Mouse (Mus musculus): Measurements from ENCODE around the gene Myh9. TPM values are rescaled to one million over a fixed set of nuclear protein-coding genes. Genes with fewer than 3 reads are reported as not detected.
"Not testable (repeated sequence)": the region's sequence is repeated elsewhere in the genome, so short reads cannot be mapped to it uniquely, and the experiment has no call there.

The Myh9 gene
- polyA plus RNA-seq, 1 experiment from 2014 or later: 53.7 TPM

GRCm38 (mm10) chr15:77874807-77875206 is 32.8 kb upstream of the Myh9 start:
- 89% methylated on average over 9 of the region's 9 CpGs for WGBS
- DNase-seq (ENCODE audit: low spot score) (no peak), ATAC-seq (ENCODE audit: low read depth) (no peak)
- Histone ChIP-seq H3K4me1 (ENCODE audit: control insufficient read depth, insufficient read depth, low read length) (no peaks in the 10 kb centered on the region), H3K36me3 (ENCODE audit: control insufficient read depth, insufficient read depth, low read length) (no peaks in the 10 kb centered on the region), H3K9me3 (ENCODE audit: control insufficient read depth, low read length) (no peaks in the 10 kb centered on the region), H3K27ac (replicated peaks; ENCODE audit: low read depth, low read length) (no peak overlapping the region), H3K27me3 (replicated peaks; ENCODE audit: control insufficient read depth, insufficient read depth, low read length) (no peaks in the 10 kb centered on the region), H3K9ac (ENCODE audit: low read depth, low read length) (no peak overlapping the region), H3K4me2 (ENCODE audit: low read depth, low read length) (no peak overlapping the region), H3K4me3 (ENCODE audit: low read depth, low read length) (no peak overlapping the region)

GRCm38 (mm10) chr15:77874310-77874709 is 32.3 kb upstream of the Myh9 start:
- H3K27ac ChIP-seq (replicated peaks; ENCODE audit: low read depth, low read length): no peak overlapping the region
- H3K27me3 ChIP-seq (replicated peaks; ENCODE audit: control insufficient read depth, insufficient read depth, low read length): no peaks in the 10 kb centered on the region
- no peaks in the 10 kb centered on the region for H3K36me3 ChIP-seq (ENCODE audit: control insufficient read depth, insufficient read depth, low read length)
- H3K9me3 ChIP-seq (ENCODE audit: control insufficient read depth, low read length): no peaks in the 10 kb centered on the region
- ATAC-seq (ENCODE audit: low read depth) (no peak), DNase-seq (ENCODE audit: low spot score) (no peak)
- no peak overlapping the region for H3K9ac ChIP-seq (ENCODE audit: low read depth, low read length)
- WGBS: 60% methylated on average over 4 of the region's 4 CpGs
- no peak overlapping the region for H3K4me3 ChIP-seq (ENCODE audit: low read depth, low read length)
- H3K4me2 ChIP-seq (ENCODE audit: low read depth, low read length): no peak overlapping the region
- no peaks in the 10 kb centered on the region for H3K4me1 ChIP-seq (ENCODE audit: control insufficient read depth, insufficient read depth, low read length)

GRCm38 (mm10) chr15:77873564-77873963 is 31.6 kb upstream of the Myh9 start:
- Histone ChIP-seq H3K36me3 (ENCODE audit: control insufficient read depth, insufficient read depth, low read length) (no peaks in the 10 kb centered on the region), H3K4me2 (ENCODE audit: low read depth, low read length) (no peak overlapping the region), H3K27ac (replicated peaks; ENCODE audit: low read depth, low read length) (no peak overlapping the region), H3K27me3 (replicated peaks; ENCODE audit: control insufficient read depth, insufficient read depth, low read length) (no peaks in the 10 kb centered on the region), H3K9me3 (ENCODE audit: control insufficient read depth, low read length) (no peaks in the 10 kb centered on the region), H3K4me1 (ENCODE audit: control insufficient read depth, insufficient read depth, low read length) (no peaks in the 10 kb centered on the region), H3K9ac (ENCODE audit: low read depth, low read length) (no peak overlapping the region), H3K4me3 (ENCODE audit: low read depth, low read length) (no peak overlapping the region)
- DNase-seq (ENCODE audit: low spot score) (no peak), ATAC-seq (ENCODE audit: low read depth) (no peak)
- WGBS: 70% methylated on average over 2 of the region's 2 CpGs

GRCm38 (mm10) chr15:77872996-77873395 is 31.0 kb upstream of the Myh9 start:
- no peak overlapping the region for H3K4me3 ChIP-seq (ENCODE audit: low read depth, low read length)
- no peaks in the 10 kb centered on the region for H3K36me3 ChIP-seq (ENCODE audit: control insufficient read depth, insufficient read depth, low read length)
- H3K27me3 ChIP-seq (replicated peaks; ENCODE audit: control insufficient read depth, insufficient read depth, low read length): no peaks in the 10 kb centered on the region
- no peak overlapping the region for H3K4me2 ChIP-seq (ENCODE audit: low read depth, low read length)
- no peak overlapping the region for H3K9ac ChIP-seq (ENCODE audit: low read depth, low read length)
- H3K9me3 ChIP-seq (ENCODE audit: control insufficient read depth, low read length): no peaks in the 10 kb centered on the region
- H3K4me1 ChIP-seq (ENCODE audit: control insufficient read depth, insufficient read depth, low read length): no peaks in the 10 kb centered on the region
- 83% methylated on average over 3 of the region's 3 CpGs for WGBS
- H3K27ac ChIP-seq (replicated peaks; ENCODE audit: low read depth, low read length): no peak overlapping the region
- no peak for ATAC-seq (ENCODE audit: low read depth)
- DNase-seq (ENCODE audit: low spot score): no peak

GRCm38 (mm10) chr15:77868340-77868739 is 26.4 kb upstream of the Myh9 start:
- Histone ChIP-seq H3K4me2 (ENCODE audit: low read depth, low read length) (no peak overlapping the region), H3K27me3 (replicated peaks; ENCODE audit: control insufficient read depth, insufficient read depth, low read length) (no peaks in the 10 kb centered on the region), H3K36me3 (ENCODE audit: control insufficient read depth, insufficient read depth, low read length) (no peaks in the 10 kb centered on the region), H3K9ac (ENCODE audit: low read depth, low read length) (no peak overlapping the region), H3K4me1 (ENCODE audit: control insufficient read depth, insufficient read depth, low read length) (no peaks in the 10 kb centered on the region), H3K27ac (replicated peaks; ENCODE audit: low read depth, low read length) (no peak overlapping the region), H3K4me3 (ENCODE audit: low read depth, low read length) (no peak overlapping the region), H3K9me3 (ENCODE audit: control insufficient read depth, low read length) (no peaks in the 10 kb centered on the region)
- DNase-seq (ENCODE audit: low spot score): no peak
- no peak for ATAC-seq (ENCODE audit: low read depth)
- WGBS: 89% methylated on average over 5 of the region's 5 CpGs

- not testable (repeated sequence) for H3K9ac ChIP-seq (ENCODE audit: low read depth, low read length); ATAC-seq (ENCODE audit: low read depth)
- 85% methylated on average over 7 of the region's 10 CpGs for WGBS
These were observed 25.4 kb upstream of the Myh9 start for GRCm38 (mm10) chr15:77867231-77867968.

GRCm38 (mm10) chr15:77866583-77867220 is 24.7 kb upstream of the Myh9 start:
- ATAC-seq (ENCODE audit: low read depth) (no peak), DNase-seq (ENCODE audit: low spot score) (no peak)

More at GRCm38 (mm10) chr15:77867231-77867968, 25.4 kb upstream of the Myh9 start:
- not testable (repeated sequence) for H3K27ac ChIP-seq (replicated peaks; ENCODE audit: low read depth, low read length); H3K4me3 ChIP-seq (ENCODE audit: low read depth, low read length); DNase-seq (ENCODE audit: low spot score); H3K27me3 ChIP-seq (replicated peaks; ENCODE audit: control insufficient read depth, insufficient read depth, low read length); H3K9me3 ChIP-seq (ENCODE audit: control insufficient read depth, low read length); H3K36me3 ChIP-seq (ENCODE audit: control insufficient read depth, insufficient read depth, low read length); H3K4me1 ChIP-seq (ENCODE audit: control insufficient read depth, insufficient read depth, low read length); H3K4me2 ChIP-seq (ENCODE audit: low read depth, low read length)

GRCm38 (mm10) chr15:77864063-77864758 is 22.2 kb upstream of the Myh9 start:
- no peaks in the 10 kb centered on the region for H3K4me1 ChIP-seq (ENCODE audit: control insufficient read depth, insufficient read depth, low read length)
- no peaks in the 10 kb centered on the region for H3K27me3 ChIP-seq (replicated peaks; ENCODE audit: control insufficient read depth, insufficient read depth, low read length)
- H3K4me3 ChIP-seq (ENCODE audit: low read depth, low read length): no peak overlapping the region
- ATAC-seq (ENCODE audit: low read depth) (no peak), DNase-seq (ENCODE audit: low spot score) (no peak)
- no peak overlapping the region for H3K4me2 ChIP-seq (ENCODE audit: low read depth, low read length)
- no peaks in the 10 kb centered on the region for H3K9me3 ChIP-seq (ENCODE audit: control insufficient read depth, low read length)
- 84% methylated on average over 9 of the region's 9 CpGs for WGBS
- H3K9ac ChIP-seq (ENCODE audit: low read depth, low read length): no peak overlapping the region
- H3K27ac ChIP-seq (replicated peaks; ENCODE audit: low read depth, low read length): no peak overlapping the region
- H3K36me3 ChIP-seq (ENCODE audit: control insufficient read depth, insufficient read depth, low read length): no peaks in the 10 kb centered on the region

More at GRCm38 (mm10) chr15:77866583-77867220, 24.7 kb upstream of the Myh9 start:
- WGBS: 58% methylated on average over 11 of the region's 11 CpGs
- Histone ChIP-seq H3K9me3 (ENCODE audit: control insufficient read depth, low read length) (no peaks in the 10 kb centered on the region), H3K4me3 (ENCODE audit: low read depth, low read length) (no peak overlapping the region), H3K27me3 (replicated peaks; ENCODE audit: control insufficient read depth, insufficient read depth, low read length) (no peaks in the 10 kb centered on the region), H3K36me3 (ENCODE audit: control insufficient read depth, insufficient read depth, low read length) (no peaks in the 10 kb centered on the region), H3K4me2 (ENCODE audit: low read depth, low read length) (no peak overlapping the region), H3K9ac (ENCODE audit: low read depth, low read length) (no peak overlapping the region), H3K4me1 (ENCODE audit: control insufficient read depth, insufficient read depth, low read length) (no peaks in the 10 kb centered on the region), H3K27ac (replicated peaks; ENCODE audit: low read depth, low read length) (no peak overlapping the region)

Data from embryonic facial prominence, embryonic 14.5 days (tissue).